Mouse (Mus musculus): ENCODE results near the gene Ccdc130.

The Ccdc130 gene

GRCm38 (mm10) chr8:84269950-84270773 is at the start of gene Ccdc130:
Gene Ccdc130, minus strand, starts transcription at chr8:84270380.
- peak; percentile 99 for DNase-seq (ENCODE audit: low spot score)

GRCm38 (mm10) chr8:84308376-84308775 is 38.2 kb upstream of the Ccdc130 start:
- no peak for DNase-seq (ENCODE audit: low spot score)

- no peak for DNase-seq (ENCODE audit: low spot score)
Observed at GRCm38 (mm10) chr8:84303951-84304350, 33.8 kb upstream of the Ccdc130 start.

GRCm38 (mm10) chr8:84297029-84297785 is 27.0 kb upstream of the Ccdc130 start:
- DNase-seq (ENCODE audit: low spot score): no peak

GRCm38 (mm10) chr8:84291688-84292087 is 21.5 kb upstream of the Ccdc130 start:
- peak; percentile 46 for DNase-seq (ENCODE audit: low spot score)

- no peak for DNase-seq (ENCODE audit: low spot score)
Observed at GRCm38 (mm10) chr8:84291086-84291485, 20.9 kb upstream of the Ccdc130 start.

- DNase-seq (ENCODE audit: low spot score): no peak
Observed at GRCm38 (mm10) chr8:84288892-84289291, 18.7 kb upstream of the Ccdc130 start.

GRCm38 (mm10) chr8:84285665-84286064 is 15.5 kb upstream of the Ccdc130 start:
- DNase-seq (ENCODE audit: low spot score): peak; percentile 27

GRCm38 (mm10) chr8:84284608-84285063 is 14.5 kb upstream of the Ccdc130 start:
- peak; percentile 20 for DNase-seq (ENCODE audit: low spot score)

- DNase-seq (ENCODE audit: low spot score): no peak
Observed at GRCm38 (mm10) chr8:84280777-84281176, 10.6 kb upstream of the Ccdc130 start.

- DNase-seq (ENCODE audit: low spot score): no peak
Observed at GRCm38 (mm10) chr8:84276447-84276846, 6.3 kb upstream of the Ccdc130 start.

- DNase-seq (ENCODE audit: low spot score): no peak
Observed at GRCm38 (mm10) chr8:84273968-84274367, 3.8 kb upstream of the Ccdc130 start.

- no peak for DNase-seq (ENCODE audit: low spot score)
Observed at GRCm38 (mm10) chr8:84272302-84272701, 2.1 kb upstream of the Ccdc130 start.

GRCm38 (mm10) chr8:84261098-84261497 is 9.1 kb downstream of the Ccdc130 start:
- no peak for DNase-seq (ENCODE audit: low spot score)

- DNase-seq (ENCODE audit: low spot score): peak; percentile 83
Observed at GRCm38 (mm10) chr8:84256822-84257610, 13.2 kb downstream of the Ccdc130 start, which contains the start of gene Mri1. Gene Mri1, minus strand, starts transcription at chr8:84257326.

GRCm38 (mm10) chr8:84256458-84256821 is 13.7 kb downstream of the Ccdc130 start:
- no peak for DNase-seq (ENCODE audit: low spot score)

GRCm38 (mm10) chr8:84255858-84256257 is 14.3 kb downstream of the Ccdc130 start:
- DNase-seq (ENCODE audit: low spot score): no peak

GRCm38 (mm10) chr8:84249257-84250170 is 20.7 kb downstream of the Ccdc130 start, which contains the start of gene D8Ertd738e:
Gene D8Ertd738e, minus strand, starts transcription at chr8:84249719.
- peak; percentile 83 for DNase-seq (ENCODE audit: low spot score)

GRCm38 (mm10) chr8:84241821-84242220 is 28.4 kb downstream of the Ccdc130 start:
- DNase-seq (ENCODE audit: low spot score): no peak

- DNase-seq (ENCODE audit: low spot score): no peak
Observed at GRCm38 (mm10) chr8:84241167-84241566, 29.0 kb downstream of the Ccdc130 start.

Measured in ovary, postnatal 36 days (tissue).